Mouse (Mus musculus) adrenal gland, adult 18-20 months (tissue): Measurements from ENCODE around the gene Camk2b. TPM values are rescaled to one million over a fixed set of nuclear protein-coding genes. Genes with fewer than 3 reads are reported as not detected.
A peak's percentile ranks its signal among the peaks of the same experiment; 100 is the strongest.
"Not testable (repeated sequence)": the region's sequence is repeated elsewhere in the genome, so short reads cannot be mapped to it uniquely, and the experiment has no call there.

Source experiments
- DNase-seq, 2 experiments: peaks; one replicate each; pipeline ENCODE4 v3.0.0; 2021 to 2022; ENCODE audit warnings: low spot score in 2 of 2
- long read RNA-seq, 2 experiments: library from polyadenylated mRNA; stranded (forward); transcript quantifications; one replicate each; pipeline ENCODE4 v2.0.0; 2021
- total RNA-seq, 2 experiments: library from RNA; stranded (reverse); gene quantifications; 1 replicate in 1 of 2; 2 replicates in 1 of 2; pipeline ENCODE4 v1.2.3; 2021

Gene Camk2b
- total RNA-seq: 10 to 100 TPM; 11.5 to 16.9 TPM
- long read RNA-seq, experiment 1, transcript Camk2b-201 (19 exons, 1,872 nt): major isoform, 5 of 18 reads
- long read RNA-seq, experiment 1, partial matches to known transcripts: 3 of 18 reads
- long read RNA-seq, experiment 1, other reads (novel, unspliced or antisense): 9 of 18 reads
- long read RNA-seq, experiment 2, transcript Camk2b-201 (19 exons, 1,872 nt): major isoform, 9 of 16 reads
- long read RNA-seq, experiment 2, partial matches to known transcripts: 3 of 16 reads
- long read RNA-seq, experiment 2, other reads (novel, unspliced or antisense): 4 of 16 reads

DNA sequence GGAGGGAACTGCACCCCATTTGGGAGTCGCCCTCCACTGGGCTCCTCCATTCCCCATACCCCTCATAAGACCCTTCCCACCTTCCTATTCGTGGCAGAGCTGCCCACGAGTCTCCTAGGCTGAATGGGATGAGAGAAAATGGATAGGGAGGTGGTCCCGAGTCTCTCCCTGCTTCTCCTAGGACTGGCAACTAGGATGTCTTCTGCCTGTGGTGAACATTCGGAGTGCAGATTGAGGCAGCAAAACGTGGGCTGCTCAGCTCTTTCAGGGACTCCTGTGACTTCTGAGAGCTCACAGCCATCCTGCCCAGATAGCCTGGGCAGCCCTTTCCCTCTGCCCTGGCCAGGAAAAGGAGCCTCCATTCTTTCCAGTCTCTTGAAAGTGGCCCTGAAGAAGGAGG is at the start of gene Camk2b:
Camk2b (minus strand) TSS at position 187 of the 400 bp plus-strand sequence.
- no peak for DNase-seq

DNA sequence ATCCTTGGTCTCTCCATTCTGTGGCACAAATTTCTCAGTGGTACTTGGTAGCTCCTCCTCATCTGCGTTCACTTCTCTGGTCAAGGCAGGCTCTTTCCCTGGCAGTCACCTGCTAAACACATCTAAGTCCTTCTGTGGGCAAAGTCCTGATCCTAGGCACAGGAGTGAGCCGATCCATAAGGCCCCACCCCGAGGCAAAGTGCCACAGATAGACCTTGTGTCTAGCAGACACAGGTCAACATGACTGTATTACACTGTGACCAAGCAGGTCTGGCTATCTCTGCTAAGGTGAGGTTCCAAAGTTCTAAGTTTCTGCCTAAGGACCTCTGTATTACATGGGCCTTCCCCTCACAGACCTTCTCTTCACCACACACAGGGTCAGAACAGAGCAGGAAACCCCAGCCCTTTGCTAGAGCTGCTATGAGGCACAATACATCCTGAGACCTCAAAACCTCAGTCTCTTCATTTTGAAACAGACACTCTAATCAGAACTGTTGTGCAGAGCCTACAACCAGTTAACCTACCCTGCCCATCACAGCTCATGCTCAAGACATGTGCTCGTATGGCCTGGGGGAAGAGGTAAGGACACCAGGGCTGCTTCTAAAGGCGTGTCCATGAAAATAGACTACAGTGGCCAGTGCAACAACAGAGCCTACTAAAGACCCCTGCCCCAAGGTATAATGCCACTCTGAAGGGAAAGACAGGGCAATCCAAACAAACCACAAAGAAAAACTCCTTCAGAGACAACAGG is 45.7 kb upstream of the Camk2b start:
- no peak for DNase-seq

DNA sequence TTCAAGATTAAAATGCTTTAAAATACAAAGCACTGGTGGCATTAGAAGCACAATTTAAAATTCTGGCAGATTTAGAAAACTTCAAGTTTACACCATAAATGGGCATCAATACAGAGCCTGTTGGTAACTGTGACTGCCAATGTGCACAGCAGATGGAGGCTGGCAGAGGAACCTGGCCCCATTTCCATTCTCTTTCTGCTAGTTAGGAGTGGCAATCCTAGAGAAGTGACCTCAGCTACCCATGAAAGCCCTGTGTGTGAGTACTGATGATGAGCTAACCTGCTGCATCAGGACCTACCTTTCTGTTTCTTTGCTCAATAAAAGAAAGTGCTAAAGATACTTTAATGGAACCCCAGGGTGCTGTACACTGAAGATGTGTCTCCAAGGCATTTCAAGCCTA is 43.8 kb upstream of the Camk2b start:
- no peak for DNase-seq

DNA sequence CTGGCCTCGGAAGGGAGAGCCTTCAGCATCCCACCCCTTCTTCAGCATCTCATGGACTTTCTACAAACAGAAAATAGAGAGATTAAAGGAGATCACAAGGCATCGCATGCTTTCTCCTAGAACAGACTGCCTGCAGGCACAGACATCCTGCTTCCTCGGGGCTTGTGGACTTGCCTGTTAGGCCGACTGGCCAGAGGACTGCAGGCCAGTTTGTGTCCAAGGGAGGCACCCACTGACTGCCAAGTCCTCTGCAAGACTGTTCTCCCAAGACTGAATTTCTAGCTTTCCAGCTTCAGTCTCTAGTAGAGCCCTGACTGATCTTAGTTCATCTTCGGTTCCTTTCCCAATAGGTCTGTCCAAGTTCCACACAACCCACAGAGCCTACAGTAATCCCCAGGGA is 42.1 kb upstream of the Camk2b start:
- DNase-seq: no peak

DNA sequence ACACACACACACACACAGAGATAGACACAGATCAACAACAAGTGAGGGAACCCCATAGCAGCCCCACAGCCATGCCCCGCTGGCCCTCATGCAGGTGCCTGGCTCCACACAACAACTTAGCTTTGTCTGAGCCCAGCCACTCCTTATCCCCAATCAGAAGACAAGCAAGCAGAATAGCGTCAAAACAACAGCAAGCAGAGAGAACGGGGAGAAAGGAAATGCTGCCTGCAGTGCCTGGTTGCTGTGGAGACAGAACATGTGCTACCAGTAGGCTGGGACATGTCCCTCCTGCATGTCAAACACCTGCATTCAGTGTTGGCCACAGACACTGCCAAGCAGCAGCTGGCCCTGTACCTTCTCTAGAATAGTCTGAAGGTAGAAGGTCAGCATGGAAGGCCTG is 41.6 kb upstream of the Camk2b start:
- DNase-seq: no peak

DNA sequence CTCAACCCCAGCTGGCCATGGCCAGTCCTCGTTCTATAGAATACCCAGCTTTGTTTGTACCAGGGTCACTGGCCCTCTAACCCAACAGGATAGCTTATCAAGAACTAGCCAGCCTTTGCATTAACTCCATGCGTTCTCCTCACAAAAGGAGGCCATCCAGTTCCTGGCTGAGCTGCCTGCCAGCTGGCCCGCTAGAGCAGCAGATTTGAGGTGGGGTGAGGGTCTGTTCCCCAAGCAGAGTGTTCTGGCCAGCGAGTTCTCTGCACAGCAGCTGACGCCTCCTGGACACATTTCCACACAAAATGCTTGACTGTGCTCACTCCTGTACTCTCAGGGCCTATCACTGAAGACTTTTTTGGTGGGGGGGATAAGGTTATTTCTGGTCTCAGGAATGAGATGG is 38.6 kb upstream of the Camk2b start:
- DNase-seq: no peak

DNA sequence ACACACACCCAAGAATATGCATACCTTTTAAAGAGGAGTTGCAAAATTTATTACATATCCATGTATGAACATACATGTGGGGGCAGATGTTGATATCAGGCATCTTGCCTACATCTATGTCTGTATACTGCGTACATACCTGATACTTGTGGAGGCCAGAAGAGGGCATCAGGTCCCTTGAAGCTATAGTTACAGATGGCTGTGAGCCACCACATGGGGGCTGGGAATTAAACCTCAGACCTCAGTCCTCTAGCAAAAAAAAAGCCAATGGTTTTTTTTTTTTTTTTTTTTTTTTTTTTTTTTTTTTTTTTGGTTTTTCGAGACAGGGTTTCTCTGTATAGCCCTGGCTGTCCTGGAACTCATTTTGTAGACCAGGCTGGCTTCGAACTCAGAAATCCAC is 30.5 kb upstream of the Camk2b start:
- not testable (repeated sequence) for DNase-seq

DNA sequence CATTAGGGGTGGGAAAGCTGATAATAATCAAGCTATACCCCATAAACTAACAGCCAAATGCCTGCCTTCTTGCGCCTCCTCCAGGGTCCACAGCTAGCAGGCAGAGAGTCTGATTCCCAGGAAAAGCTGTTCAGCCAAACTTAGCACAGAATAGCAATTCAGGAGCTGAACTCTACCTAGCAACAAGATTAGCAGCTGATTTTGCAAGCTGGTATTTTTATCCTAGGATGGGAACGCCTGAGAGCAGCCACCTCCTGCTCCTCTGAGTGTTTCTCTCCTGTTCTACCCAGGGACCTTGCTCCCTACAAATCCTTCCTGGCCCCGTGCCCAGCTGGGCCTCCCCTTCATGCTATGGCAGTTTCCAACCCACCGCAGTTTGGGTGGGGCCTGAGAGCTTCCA is 20.8 kb upstream of the Camk2b start:
- no peak for DNase-seq

DNA sequence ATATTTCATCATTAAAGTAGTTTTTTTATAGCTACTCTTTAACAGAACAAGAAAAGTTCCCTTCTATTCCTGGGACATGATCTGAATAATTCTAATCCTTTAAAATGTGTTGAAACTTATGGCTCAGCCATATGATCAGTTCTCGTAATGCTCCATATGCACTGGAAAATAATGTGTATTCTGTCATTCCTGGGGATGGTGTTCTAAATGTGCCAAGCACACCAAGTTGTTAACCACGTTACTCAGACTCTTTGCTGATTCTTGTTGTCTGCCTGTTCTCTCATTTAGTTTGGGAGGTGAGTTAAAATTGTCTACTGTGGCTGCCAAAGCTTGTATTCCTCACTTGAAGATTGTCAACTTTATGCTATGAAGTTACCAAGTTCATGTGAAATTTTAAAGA is 12.6 kb upstream of the Camk2b start:
- DNase-seq: no peak

DNA sequence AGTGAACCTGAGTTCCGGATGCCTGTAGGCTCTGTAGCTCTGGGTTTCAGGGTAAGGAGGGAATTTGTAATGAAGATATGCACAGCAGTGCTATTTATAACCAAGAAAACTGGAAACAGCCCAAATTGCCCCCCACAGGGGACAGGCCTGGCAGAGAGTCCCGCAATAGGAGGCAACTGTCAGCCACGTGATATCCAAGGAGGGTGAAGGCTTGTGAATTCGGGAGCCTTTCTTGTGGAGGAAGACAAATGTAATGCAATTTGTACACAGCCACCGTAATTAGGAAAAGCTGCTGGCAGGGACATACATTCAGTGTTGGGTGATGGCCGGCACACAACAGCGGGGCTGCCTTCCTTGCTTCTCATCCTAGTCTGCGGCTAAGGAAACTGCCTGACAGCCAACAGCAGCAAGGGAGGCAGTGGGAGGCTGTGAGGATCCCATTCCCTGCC is 9.5 kb upstream of the Camk2b start:
- no peak for DNase-seq

DNA sequence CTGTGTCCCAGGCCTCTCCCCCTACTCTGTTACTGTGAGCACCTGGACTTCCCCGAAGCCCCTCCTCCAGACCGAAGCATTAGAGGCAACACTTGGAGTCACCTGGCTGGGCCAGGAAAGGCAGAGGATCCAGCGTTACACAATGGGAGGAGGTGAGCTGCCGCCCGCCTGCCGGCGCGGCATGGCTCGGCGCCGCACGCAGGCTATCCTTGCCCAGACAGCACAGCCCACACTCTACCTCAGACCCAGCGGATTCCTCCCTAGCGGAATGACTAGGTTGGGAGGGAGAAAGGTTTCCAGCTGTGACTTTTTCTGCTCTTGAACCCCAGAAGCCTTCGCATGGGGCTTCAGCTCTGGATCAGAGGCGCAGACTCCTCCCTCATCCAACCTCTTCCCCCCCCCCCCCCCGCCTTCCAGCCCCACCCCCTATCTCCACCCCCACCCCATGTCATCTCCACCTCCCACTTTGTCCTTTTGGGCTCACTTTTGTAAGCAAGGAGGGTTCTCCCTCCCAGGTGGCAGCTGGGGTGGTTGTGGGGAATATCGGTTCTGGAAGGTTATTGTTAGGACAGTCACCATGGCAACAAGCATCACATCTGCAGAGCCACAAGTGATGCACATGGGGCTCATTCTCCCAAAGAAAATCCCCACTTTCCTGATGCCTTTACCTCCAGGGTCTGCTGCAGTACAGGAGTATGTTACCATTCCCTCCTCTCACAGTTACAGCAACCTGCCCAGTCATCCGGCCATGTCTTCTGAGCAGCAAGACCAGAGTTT is 2.2 kb upstream of the Camk2b start:
- DNase-seq: no peak

DNA sequence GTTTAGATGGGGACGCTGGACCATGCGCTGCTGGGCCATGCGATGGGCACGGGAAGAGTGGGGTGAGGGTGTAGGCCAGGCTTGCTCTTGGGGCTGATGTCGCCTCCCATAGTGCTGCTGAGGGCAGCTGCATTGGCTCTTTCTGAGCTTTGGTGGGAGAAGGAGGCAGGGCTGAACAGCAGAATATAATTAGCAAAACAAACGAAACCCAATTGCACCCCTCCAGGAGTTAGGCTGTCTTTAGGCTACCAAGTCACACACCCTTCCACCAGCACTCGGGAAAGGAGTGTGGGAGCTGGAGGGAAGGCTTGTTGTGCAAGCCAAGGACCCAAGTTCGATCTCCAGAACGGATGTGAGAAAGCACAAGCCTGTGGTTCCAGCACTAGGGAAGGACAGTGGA is 998 bp upstream of the Camk2b start:
- DNase-seq: no peak

DNA sequence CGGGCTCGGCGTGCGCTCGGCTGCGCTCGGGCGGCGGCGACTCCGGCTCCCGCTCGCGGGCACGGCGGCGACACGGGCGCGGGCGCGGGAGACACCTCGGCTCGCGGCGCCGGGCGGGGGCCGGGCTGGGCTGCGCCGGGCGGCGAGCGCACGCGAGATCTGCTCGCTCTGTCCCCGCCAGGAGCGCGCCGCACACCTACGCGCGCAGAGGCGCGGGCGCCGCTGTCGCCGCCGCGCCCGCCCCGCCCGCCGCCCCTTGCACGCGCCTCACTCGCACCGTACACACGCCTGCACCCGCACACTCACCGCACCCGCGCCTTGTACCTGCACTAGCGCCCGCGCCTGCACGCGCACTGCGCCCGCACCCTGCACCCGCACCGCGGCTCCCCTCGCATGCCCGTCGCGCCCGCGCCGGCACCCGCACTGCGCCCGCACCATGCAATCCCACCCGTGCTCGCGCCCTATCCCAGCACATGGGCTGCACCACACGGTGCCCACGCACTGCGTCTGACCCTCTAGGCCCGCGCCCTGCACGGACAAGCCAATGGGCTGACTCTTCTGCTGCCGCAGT is 526 bp downstream of the Camk2b start:
- DNase-seq: no peak

DNA sequence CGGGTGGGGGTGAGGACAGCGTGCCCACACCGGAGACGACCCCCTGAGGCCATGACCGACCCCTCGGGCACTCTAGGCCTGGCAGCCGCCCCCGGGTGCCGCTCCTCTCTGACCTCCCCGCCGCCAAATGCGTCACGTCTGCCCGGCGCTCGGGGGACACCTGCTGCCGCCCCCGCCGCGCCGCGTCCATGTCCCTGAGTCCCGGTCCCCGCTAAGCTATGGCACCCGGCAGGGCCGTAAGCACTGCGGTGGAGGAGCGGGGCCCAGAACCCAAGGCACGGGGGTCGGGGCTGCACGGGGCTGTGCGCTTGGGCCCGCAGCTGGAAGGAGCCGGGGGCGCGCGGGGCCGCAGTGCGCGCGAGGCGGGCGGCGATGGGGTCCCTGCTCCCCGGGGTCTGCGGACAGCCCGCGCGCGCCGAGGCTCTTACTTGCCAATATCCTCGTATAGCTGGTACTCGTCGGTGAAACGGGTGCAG is 1.1 kb downstream of the Camk2b start:
- peak in 1 of 2 experiments; percentile 12 for DNase-seq

DNA sequence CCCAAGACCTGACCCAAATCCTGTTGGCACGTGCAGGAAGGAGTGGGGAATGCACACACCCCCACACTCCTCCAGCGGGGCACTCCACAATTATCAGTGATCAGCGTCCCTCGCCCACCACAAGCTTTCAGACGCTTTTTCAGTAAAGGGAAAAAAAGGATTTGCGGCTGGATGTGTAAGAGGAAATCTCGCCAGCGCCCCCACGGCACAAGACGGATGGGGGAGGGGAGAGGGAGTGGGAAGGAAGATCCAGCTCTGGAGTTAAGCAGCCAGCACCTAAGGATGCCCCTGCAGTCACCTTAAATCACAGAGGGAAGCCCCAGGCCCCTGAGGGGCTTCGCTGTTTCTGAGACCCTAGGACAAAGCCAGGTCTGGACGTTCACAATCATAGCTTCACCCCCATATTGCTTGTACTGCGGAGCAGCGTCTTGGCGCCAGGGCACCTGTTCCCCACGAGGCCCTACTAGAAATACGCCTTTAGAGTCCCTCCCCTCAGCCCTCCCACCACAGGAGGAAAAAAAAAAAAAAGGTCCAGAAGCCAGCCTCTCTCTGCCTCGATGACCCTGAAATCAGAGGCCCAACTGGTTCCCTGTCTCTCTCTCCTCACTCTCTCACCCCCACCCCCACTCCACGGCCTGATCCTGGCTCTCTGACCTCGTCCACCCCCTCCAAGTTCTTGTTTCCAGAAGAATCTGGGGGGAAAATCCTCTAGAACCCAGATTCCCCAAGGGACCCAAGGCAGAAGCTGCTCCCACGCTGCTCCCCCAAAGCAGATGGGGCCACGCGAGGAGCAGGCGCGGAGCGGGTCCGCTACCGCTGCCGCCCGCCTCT is 1.7 kb downstream of the Camk2b start:
- no peak for DNase-seq

DNA sequence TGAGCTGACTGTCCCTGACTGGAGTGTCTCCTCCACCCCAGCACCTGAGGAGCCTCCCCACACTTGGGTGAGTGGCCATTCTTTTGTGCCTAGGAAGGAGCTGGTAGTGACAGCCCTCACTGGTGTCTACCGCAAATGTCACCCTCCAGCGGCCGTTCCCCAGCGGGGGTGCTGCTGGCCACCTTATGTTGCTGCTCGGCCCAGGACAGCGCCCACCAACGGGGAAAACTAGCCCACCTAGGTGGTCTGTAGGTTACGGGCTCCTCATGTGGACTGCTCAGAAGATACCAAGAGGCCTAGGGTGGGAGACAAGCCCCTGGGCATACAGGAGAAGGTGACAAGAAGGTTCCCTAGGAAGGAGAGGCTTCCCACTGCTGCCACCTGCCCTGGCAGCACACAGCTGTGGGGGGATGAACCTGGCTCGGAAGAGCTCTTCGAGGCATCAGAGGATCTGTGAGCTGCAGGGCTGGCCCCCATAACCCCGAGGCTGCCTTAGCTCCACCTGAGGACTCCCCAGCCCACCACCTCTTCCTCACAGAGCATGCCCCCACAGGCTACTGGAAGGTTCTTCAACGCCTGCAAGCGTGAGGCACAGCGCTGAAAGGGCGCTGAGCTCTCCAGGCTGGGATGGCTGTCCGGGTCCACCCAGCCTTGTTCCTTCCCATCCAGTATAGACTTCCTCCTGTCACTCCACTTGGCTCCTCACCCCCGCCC is 2.5 kb downstream of the Camk2b start:
- DNase-seq: no peak

DNA sequence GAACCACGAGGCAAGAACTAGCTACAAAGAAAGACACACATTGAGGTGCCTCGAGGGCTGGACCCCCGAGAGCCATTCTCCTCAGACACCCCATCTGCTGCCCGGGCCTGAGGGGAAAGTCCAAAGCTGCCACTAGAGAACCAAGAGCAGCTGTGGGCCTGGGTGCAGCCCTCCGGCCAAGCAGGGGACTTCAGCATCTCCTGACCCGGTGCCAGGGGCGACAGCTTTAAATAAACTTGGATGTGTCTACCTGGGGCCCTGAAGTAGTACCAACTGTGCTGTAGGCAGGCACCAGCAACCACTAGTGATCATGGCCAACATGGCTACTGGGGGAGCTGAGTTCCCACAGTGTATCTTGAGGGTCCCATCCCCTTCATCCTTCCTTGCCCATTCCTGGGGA is 3.1 kb downstream of the Camk2b start:
- DNase-seq: no peak

DNA sequence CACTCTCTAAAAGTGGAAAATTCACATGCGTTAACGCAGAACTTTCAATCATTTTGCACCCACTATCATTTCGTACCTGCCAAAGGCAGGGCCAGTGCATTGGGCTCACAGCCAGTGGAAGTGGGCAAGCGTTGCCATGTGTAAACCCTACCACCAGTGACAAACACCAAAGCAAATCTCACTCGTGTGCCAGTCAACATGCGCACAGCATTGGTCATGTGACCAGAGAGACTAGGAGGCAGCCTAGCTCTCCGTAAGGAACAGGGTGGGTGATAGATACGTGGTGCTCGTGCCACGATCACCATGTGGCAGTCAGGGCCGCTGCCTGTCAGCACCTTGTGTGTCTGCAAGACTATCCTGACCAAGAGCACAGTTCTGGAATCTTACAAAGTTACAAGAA is 3.8 kb downstream of the Camk2b start:
- no peak for DNase-seq

DNA sequence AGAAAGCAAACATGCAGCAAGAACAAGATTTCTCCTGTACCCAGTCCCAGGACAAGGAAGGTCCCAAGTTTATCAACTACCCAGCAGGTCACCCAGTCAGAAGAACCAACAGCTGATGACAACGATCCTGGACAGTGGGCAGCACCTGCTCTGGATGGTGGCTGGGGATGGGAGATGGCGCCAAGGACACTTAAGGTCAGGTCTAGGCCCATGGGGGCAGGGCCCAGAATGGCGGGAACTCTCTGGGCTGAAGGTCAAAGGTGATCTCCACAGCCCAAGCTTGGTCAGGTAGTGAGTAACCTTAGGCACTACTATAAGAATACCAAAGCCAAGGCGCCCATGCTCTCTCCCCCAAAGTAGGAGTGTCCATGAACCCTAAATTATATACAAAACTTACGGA is 4.3 kb downstream of the Camk2b start:
- no peak for DNase-seq

DNA sequence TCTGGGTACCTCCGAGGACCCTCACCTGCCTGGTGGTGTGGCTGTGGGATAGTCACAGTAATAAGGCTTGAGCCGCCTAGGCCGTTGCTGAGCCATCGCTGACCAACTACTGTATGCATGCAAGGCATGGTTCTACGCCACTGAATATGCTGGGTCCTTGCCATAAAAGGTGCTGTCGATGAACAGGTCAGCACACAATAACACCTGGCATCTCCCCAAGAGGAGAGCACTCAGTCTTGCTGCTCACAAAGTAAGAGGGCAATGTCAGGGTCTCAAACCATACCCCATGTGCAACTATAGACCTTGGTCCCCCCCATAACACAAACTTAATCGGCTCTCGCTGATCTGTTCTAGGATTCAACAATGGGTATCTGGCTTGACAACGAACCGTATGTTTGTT is 7.0 kb downstream of the Camk2b start:
- no peak for DNase-seq
